Mouse (Mus musculus): ENCODE results near the gene Prg3.

The Prg3 gene

DNA sequence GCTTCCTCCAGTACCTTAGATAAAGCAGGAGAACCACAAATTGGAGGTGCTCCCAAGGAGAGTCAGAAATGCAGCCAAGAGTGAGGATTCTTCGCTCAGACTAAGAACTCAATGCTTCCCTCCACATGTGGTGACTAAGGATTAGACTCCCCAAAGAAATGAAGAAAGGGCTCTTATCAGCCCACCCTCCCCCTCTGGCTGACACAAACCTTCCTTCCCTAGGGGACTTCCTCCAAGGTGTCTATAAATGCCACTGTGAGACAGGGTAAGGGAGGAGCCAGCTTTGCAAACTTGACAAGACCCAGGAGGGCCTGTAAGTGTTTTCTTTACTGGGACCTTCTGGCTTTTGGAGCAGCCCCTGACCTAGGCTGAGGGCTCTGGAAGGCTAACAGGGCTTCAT is 7.8 kb upstream of the Prg3 start, which contains the start of gene Prg2:
TSS of gene Prg2 (plus strand) at position 274 of the 400 bp plus-strand sequence.
- peak; percentile 39 for DNase-seq (ENCODE audit: low read depth, low spot score)

GRCm38 (mm10) chr2:84996376-84996775 is 8.4 kb downstream of the Prg3 start:
- no peak for DNase-seq (ENCODE audit: low read depth, low spot score)

GRCm38 (mm10) chr2:84999486-85000181 is 11.6 kb downstream of the Prg3 start:
- no peak for DNase-seq (ENCODE audit: low read depth, low spot score)

GRCm38 (mm10) chr2:85001497-85001896 is 13.5 kb downstream of the Prg3 start:
- DNase-seq (ENCODE audit: low read depth, low spot score), result no peak

- no peak for DNase-seq (ENCODE audit: low read depth, low spot score)
Observed at GRCm38 (mm10) chr2:85002575-85002974, 14.6 kb downstream of the Prg3 start.

GRCm38 (mm10) chr2:85004341-85004740 is 16.3 kb downstream of the Prg3 start:
- DNase-seq (ENCODE audit: low read depth, low spot score), result no peak

DNA sequence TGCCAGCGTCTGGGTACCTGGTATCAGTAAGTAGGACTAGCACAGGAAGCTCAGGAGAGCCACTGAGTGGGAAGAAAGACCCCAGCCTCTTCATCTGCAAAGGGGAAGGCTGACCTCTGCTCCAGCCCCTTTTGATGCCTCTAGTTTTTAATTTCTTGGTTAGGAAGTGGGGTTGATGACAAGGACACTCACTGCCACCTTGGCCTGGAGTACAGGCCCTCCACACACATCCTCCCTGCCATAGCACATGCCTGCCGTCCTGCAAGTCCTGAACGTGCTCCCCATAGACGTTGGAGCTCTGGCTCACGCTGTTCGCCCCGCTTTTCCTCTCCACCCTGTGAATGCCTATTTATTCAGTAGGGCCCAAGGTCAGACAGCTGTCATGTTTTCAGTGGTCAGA is 18.6 kb downstream of the Prg3 start:
- no peak for DNase-seq (ENCODE audit: low read depth, low spot score)

DNA sequence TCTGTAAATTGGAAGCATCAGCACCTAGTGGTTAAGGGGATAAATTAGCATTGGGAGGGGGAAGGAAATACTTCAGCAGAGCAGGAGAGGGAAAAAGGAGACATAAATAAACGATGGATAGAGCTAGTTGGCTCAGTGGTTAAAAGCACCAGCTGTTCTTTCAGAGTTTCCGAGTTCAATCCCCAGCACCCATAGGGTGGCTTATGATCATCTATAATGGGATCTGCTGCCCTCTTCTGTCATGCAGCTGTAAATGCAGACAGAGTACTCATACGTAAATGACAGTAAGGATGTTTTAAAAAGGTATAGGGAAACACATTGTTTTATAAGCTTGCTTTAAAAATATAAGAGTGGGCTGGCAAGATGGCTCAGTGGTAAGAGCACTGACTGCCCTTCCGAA is 19.7 kb downstream of the Prg3 start:
- DNase-seq (ENCODE audit: low read depth, low spot score), result peak; percentile 75

GRCm38 (mm10) chr2:85009212-85009611 is 21.2 kb downstream of the Prg3 start:
- no peak for DNase-seq (ENCODE audit: low read depth, low spot score)

- DNase-seq (ENCODE audit: low read depth, low spot score), result no peak
Observed at GRCm38 (mm10) chr2:85011906-85012604, 24.0 kb downstream of the Prg3 start.

DNA sequence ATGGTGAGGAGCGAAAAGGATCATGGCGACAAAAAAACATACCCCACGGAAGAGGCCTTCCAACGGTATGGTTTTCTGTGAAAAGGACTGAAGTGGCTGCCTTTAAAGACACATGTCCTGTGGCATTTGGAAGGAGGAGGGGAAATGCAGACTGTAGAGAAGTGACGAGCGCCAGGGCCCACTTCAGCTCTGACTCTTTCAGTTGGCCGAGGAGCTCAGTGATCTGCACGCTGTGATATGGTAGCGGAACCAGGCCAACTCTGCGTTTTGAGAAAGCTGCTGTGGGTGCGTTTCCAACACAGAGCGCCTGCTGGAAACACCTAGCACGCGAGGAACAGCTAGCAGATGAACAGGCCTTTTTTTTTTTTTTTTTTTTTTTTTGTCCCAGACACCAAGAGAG is 24.7 kb downstream of the Prg3 start:
- no peak for DNase-seq (ENCODE audit: low read depth, low spot score)

DNA sequence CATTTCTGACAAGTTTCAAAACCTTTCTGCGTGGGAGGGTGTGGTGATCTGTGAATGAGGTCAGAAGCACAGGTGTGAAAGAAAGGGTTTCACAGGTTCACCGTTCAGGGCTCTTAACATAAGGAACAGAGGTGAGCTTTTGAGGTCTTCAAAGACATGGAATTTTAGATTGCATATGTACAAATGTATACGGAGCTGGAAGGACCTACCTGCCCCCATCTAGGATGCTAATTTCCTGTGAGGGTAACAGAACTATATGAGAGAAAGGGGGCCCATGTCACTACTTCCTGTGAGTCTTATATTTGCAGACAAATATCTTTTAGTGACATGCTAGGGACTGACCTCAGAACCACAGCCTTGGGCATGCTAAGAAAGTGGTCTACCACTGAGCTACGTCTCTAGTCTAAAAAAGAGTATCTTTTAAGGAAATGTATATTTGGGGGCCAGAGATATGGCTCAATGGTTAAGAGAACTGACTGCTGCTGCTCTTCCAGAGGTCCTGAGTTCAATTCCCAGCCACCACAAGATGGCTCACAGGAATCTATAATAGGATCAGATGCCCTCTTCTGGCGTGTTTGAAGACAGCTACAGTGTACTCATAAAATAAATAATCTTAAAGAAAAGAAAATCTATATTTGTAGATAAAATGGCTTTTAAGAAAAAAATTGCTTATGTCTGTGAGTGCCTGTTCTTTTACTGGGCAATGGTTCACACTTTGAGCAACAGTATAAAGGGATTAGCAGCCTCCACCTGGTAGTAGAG is 26.0 kb downstream of the Prg3 start:
- no peak for DNase-seq (ENCODE audit: low read depth, low spot score)

DNA sequence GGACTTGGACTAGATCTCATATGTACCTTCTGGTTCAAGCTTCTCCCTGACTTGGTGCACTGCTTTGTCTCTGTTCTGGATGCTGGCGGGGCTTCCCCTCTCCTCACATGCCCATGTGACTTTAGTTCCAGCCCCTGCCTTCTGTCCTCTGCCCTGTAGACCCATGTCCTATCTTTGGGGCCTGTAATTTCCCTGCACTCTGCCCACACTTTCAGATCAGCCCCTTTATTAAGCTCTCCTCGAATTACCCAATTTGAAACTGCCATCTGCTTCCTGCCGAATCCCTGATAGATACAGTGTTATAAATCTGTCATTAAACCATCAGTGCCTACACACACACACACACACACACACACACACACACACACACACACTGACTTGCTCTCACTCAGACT is 26.6 kb downstream of the Prg3 start:
- peak; percentile 41 for DNase-seq (ENCODE audit: low read depth, low spot score)

DNA sequence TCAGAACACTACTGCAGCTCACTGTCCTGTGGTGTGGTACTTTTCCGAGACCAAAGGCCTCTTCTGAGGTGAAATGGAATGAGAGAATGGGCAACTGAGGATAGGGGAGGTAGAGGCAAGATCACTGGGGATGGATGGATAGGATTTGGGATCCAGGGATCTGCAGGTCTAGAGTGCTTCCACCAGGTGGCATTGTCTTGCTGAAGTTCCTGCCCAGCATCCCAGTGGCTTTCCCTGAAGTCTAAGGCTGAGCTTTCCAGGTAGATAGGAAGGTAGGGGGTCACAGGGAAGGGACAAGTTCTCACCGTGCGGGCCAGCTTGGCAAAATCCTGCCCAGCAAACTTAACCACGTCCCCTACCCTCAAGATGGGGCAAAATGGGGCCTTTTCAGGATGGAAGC is 34.0 kb downstream of the Prg3 start:
- no peak for DNase-seq (ENCODE audit: low read depth, low spot score)

DNA sequence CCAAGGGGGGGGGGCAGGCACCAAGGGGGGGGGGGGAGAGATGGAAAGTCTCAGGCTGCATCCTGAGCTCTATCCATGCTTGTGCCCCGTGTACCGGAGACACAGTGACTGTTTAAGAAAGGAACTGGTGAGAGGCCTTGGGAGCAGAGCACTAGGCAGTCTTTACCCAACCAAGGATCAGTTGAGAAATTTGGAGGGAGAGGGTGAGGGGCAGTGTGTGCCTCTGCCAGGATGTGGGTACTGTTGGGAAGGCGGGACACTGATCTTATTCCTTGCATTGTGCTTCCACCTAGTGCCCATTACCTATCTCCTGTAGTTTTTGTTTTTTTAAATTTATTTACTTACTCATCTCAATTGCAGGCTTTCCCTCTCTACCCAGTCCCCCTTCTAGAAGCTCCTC is 38.2 kb downstream of the Prg3 start:
- DNase-seq (ENCODE audit: low read depth, low spot score), result no peak

DNA sequence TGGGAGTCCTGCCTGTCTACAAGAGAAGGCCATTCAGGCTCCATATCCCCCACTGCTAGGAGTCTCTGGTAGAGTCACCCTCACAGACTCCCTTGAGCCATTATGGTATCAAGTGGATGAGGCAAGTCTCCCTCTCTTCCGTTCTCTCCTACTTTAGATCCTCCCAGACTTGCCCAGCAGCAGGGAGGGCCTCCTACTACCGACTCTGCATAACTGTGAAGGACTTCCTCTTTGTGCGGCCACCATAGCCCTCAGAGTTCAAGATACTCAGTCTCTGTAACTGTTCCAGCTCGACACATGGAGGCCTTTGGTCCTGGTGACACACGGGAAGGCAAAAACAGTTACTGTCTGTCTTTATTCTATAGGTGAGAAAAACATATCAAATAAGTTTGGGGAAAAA is 39.3 kb downstream of the Prg3 start:
- peak; percentile 43 for DNase-seq (ENCODE audit: low read depth, low spot score)

DNA sequence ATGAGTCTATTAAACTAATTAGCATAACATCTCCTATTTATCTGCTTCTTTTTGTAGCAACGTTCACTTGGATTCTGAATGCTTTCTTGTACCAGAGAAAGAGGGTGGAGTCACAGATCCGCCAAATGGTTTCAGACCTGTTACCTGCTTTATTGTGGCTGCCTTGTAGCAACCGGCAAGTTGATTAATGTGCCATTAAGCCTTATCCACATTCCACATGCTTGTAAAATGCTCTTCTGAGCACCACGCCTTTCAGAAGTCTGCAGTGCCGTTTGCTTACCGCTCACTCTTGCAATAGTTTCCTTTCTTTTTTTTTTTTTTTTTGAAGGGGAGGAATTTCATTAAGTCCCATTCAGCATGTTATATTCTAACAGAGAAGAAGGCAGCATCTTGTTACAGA is 41.9 kb downstream of the Prg3 start:
- DNase-seq (ENCODE audit: low read depth, low spot score), result no peak

- no peak for DNase-seq (ENCODE audit: low read depth, low spot score)
Observed at GRCm38 (mm10) chr2:85030989-85031388, 43.0 kb downstream of the Prg3 start.

DNA sequence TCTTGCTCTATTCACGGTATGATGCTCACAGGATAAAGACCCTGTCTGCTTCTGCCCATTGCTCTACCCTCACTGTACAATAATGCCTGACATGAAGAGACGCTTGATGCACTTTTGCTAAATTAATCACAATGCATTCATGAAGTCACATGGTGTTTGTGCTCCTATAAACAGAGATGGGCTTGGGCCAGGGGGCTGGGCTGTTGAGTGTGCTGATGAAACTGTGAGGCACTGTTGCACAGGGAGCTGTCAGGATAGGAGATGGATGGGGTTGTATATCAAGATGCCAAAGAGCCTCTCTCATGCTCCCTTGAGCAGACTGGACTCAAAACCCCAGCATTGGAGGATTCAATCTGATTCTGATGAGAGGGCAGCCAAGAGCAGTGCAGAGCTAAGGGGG is 45.1 kb downstream of the Prg3 start:
- no peak for DNase-seq (ENCODE audit: low read depth, low spot score)

DNA sequence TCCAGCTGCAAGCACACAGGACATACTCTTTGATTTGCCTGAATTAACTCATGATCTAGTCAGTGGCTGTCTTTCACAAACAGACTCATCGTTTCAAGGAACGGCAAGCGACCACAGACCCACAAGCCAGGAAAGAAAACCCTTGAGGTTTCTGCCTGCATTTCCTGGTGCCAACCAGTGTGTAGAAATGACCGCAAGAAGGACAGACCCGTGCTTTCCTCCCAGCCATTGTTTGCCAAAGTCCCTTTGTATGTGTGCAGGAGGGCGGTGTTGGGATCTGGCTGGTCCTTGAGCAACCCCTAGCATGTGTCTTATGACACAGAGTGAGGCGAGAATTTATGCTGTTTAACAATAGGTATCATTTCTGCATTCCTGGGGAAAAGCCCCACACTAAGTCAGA is 46.2 kb downstream of the Prg3 start:
- no peak for DNase-seq (ENCODE audit: low read depth, low spot score)

- no peak for DNase-seq (ENCODE audit: low read depth, low spot score)
Observed at GRCm38 (mm10) chr2:85036507-85037046, 48.6 kb downstream of the Prg3 start.

Data from A20 (cell line).